Mouse (Mus musculus) myocyte (in vitro differentiated cells): ENCODE measurements at regions not wholly inside any gene's neighbourhood (a gene's known extent, or its start where the extent isn't known, plus 50 kb on each side); places are given as distances from the start of the nearest gene placed in this dataset.

Source experiments
- H3K27me3 ChIP-seq: one replicate; pipeline ENCODE4 v1.6.1; 2011; ENCODE audit not compliant: control insufficient read depth, insufficient read depth, insufficient read length
- H3K36me3 ChIP-seq: one replicate; pipeline ENCODE4 v1.6.1; 2011; ENCODE audit not compliant: control insufficient read depth, insufficient read depth
- H3K4me2 ChIP-seq: one replicate; pipeline ENCODE4 v1.6.1; 2011; ENCODE audit warnings: low read depth, control low read depth
- H3K4me3 ChIP-seq: one replicate; pipeline ENCODE4 v1.5.1; 2011; ENCODE audit warnings: mild to moderate bottlenecking, control low read depth, moderate library complexity
- H3K79me2 ChIP-seq: one replicate; pipeline ENCODE4 v1.6.1; 2011; ENCODE audit not compliant: control insufficient read depth, insufficient read depth
- H3ac ChIP-seq: one replicate; pipeline ENCODE4 v1.6.1; 2011; ENCODE audit not compliant: control insufficient read depth, insufficient read length
- CEBPB ChIP-seq: IDR thresholded peaks from 2 replicates; pipeline ENCODE4 v1.6.1; 2011; ENCODE audit warnings: mild to moderate bottlenecking, moderate library complexity; ENCODE audit not compliant: poor library complexity, insufficient read depth, severe bottlenecking
- E2F4 ChIP-seq: IDR thresholded peaks from one replicate; pipeline ENCODE4 v1.6.1; 2011; ENCODE audit warnings: mild to moderate bottlenecking, control low read depth, moderate library complexity; ENCODE audit not compliant: insufficient read depth
- MAX ChIP-seq: IDR thresholded peaks from one replicate; pipeline ENCODE4 v1.6.1; 2011; ENCODE audit warnings: low read depth, mild to moderate bottlenecking, control low read depth
- MYOD1 ChIP-seq, 3 experiments: IDR thresholded peaks; one replicate each; pipeline ENCODE4 v1.6.1; 2011; ENCODE audit warnings: control low read depth in 2 of 3, low read depth in 2 of 3, mild to moderate bottlenecking in 2 of 3, moderate library complexity in 1 of 3; ENCODE audit not compliant: insufficient read length in 2 of 3, control insufficient read depth in 1 of 3
- MYOG ChIP-seq, 3 experiments: IDR thresholded peaks; one replicate each; pipeline ENCODE4 v1.6.1; 2011; ENCODE audit warnings: control low read depth in 2 of 3, low read depth in 2 of 3, mild to moderate bottlenecking in 2 of 3; ENCODE audit not compliant: insufficient read length in 2 of 3, control insufficient read depth in 1 of 3, insufficient read depth in 1 of 3
- POLR2A ChIP-seq: IDR thresholded peaks from one replicate; pipeline ENCODE4 v1.6.1; 2011; ENCODE audit warnings: low read depth, mild to moderate bottlenecking, control low read depth, moderate library complexity; ENCODE audit not compliant: insufficient read length
- POLR2AphosphoS2 ChIP-seq: IDR thresholded peaks from one replicate; pipeline ENCODE4 v1.6.1; 2011; ENCODE audit warnings: low read depth, control low read depth; ENCODE audit not compliant: insufficient read length
- REST ChIP-seq: IDR thresholded peaks from one replicate; pipeline ENCODE4 v1.6.1; 2011; ENCODE audit warnings: mild to moderate bottlenecking, control low read depth, moderate library complexity; ENCODE audit not compliant: insufficient read depth, insufficient read length
- SRF ChIP-seq: IDR thresholded peaks from one replicate; pipeline ENCODE4 v1.6.1; 2011; ENCODE audit warnings: low read depth; ENCODE audit not compliant: control insufficient read depth, insufficient read length
- TCF12 ChIP-seq: IDR thresholded peaks from one replicate; pipeline ENCODE4 v1.6.1; 2011; ENCODE audit warnings: mild to moderate bottlenecking, control low read depth; ENCODE audit not compliant: poor library complexity, insufficient read depth, severe bottlenecking
- TCF3 ChIP-seq: IDR thresholded peaks from one replicate; pipeline ENCODE4 v1.6.1; 2011; ENCODE audit warnings: low read depth, control low read depth; ENCODE audit not compliant: insufficient read length
- USF1 ChIP-seq: IDR thresholded peaks from one replicate; pipeline ENCODE4 v1.6.1; 2011; ENCODE audit warnings: low read depth, mild to moderate bottlenecking, control low read depth, moderate library complexity

- H3K79me2 ChIP-seq = no peaks in the 10 kb centered on the region
Observed at GRCm38 (mm10) chrX:167031543-167031942, 177.6 kb downstream of the Tmsb4x start.

GRCm38 (mm10) chrX:167015602-167016001, 193.5 kb downstream of the Tmsb4x start:
- TF ChIP-seq MAX (no peak), POLR2A (no peak), SRF (no peak), CEBPB (no peak), MYOG (IDR thresholded peaks at IDR 0.05; ENCODE audit: control insufficient read depth in 1 of 3, insufficient read depth in 1 of 3, insufficient read length in 2 of 3, low read depth in 2 of 3) (no peak), E2F4 (no peak), TCF3 (no peak), REST (no peak), POLR2AphosphoS2 (no peak), USF1 (no peak), TCF12 (no peak)
- no peaks in the 10 kb centered on the region for H3K27me3 ChIP-seq

More at GRCm38 (mm10) chrX:167031543-167031942, 177.6 kb downstream of the Tmsb4x start:
- peak overlapping the region; percentile 60 for H3K4me2 ChIP-seq
- H3ac ChIP-seq = no peak overlapping the region
- H3K27me3 ChIP-seq = no peaks in the 10 kb centered on the region
- H3K4me3 ChIP-seq = no peak overlapping the region
- TF ChIP-seq MAX = no peak
- no peak for TF ChIP-seq POLR2A
- peak; percentile 67 for TF ChIP-seq TCF12
- TF ChIP-seq MYOD1 (IDR thresholded peaks at IDR 0.05; ENCODE audit: control insufficient read depth in 1 of 3, insufficient read length in 2 of 3, low read depth in 2 of 3) = peak in 2 of 3 experiments; percentile 53 to 79
- TF ChIP-seq POLR2AphosphoS2 = no peak
- no peak for TF ChIP-seq E2F4
- TF ChIP-seq SRF = no peak
- no peak for TF ChIP-seq TCF3
- no peak for TF ChIP-seq REST
- peak in 1 of 3 experiments; percentile 75 for TF ChIP-seq MYOG (IDR thresholded peaks at IDR 0.05; ENCODE audit: control insufficient read depth in 1 of 3, insufficient read depth in 1 of 3, insufficient read length in 2 of 3, low read depth in 2 of 3)
- no peak for TF ChIP-seq CEBPB
- no peak for TF ChIP-seq USF1
- no peaks in the 10 kb centered on the region for H3K36me3 ChIP-seq

GRCm38 (mm10) chrX:167014322-167014721, 194.8 kb downstream of the Tmsb4x start:
- no peak for TF ChIP-seq MAX
- no peak for TF ChIP-seq E2F4
- no peak for TF ChIP-seq POLR2A
- TF ChIP-seq CEBPB = no peak
- TF ChIP-seq MYOD1 (IDR thresholded peaks at IDR 0.05; ENCODE audit: control insufficient read depth in 1 of 3, insufficient read length in 2 of 3, low read depth in 2 of 3) = no peak
- no peak for TF ChIP-seq REST
- no peak for TF ChIP-seq TCF3
- no peak for TF ChIP-seq MYOG (IDR thresholded peaks at IDR 0.05; ENCODE audit: control insufficient read depth in 1 of 3, insufficient read depth in 1 of 3, insufficient read length in 2 of 3, low read depth in 2 of 3)
- no peak for TF ChIP-seq SRF
- no peak for TF ChIP-seq TCF12
- TF ChIP-seq USF1 = no peak
- no peak for TF ChIP-seq POLR2AphosphoS2
- no peak overlapping the region for H3K4me2 ChIP-seq
- no peak overlapping the region for H3ac ChIP-seq
- H3K27me3 ChIP-seq = no peaks in the 10 kb centered on the region
- H3K79me2 ChIP-seq = no peaks in the 10 kb centered on the region
- no peaks in the 10 kb centered on the region for H3K36me3 ChIP-seq
- H3K4me3 ChIP-seq = no peak overlapping the region

More at GRCm38 (mm10) chrX:167015602-167016001, 193.5 kb downstream of the Tmsb4x start:
- Histone ChIP-seq H3K4me3 (no peak overlapping the region), H3ac (no peak overlapping the region), H3K79me2 (no peaks in the 10 kb centered on the region), H3K4me2 (no peak overlapping the region), H3K36me3 (no peaks in the 10 kb centered on the region)

- no peak for TF ChIP-seq SRF
- no peak for TF ChIP-seq MAX
- TF ChIP-seq MYOG (IDR thresholded peaks at IDR 0.05; ENCODE audit: control insufficient read depth in 1 of 3, insufficient read depth in 1 of 3, insufficient read length in 2 of 3, low read depth in 2 of 3) = no peak
- TF ChIP-seq TCF12 = no peak
- TF ChIP-seq POLR2A = no peak
- no peak for TF ChIP-seq TCF3
Observed at GRCm38 (mm10) chrX:167012891-167013290, 196.2 kb downstream of the Tmsb4x start.

More at GRCm38 (mm10) chrX:167012891-167013290, 196.2 kb downstream of the Tmsb4x start:
- no peak overlapping the region for H3K4me3 ChIP-seq
- H3ac ChIP-seq = no peak overlapping the region
- H3K27me3 ChIP-seq = no peaks in the 10 kb centered on the region
- H3K79me2 ChIP-seq = no peaks in the 10 kb centered on the region
- H3K36me3 ChIP-seq = no peaks in the 10 kb centered on the region
- no peak overlapping the region for H3K4me2 ChIP-seq
